Mouse (Mus musculus): ENCODE measurements around the gene Usp15.
A peak's percentile ranks its signal among the peaks of the same experiment; 100 is the strongest.
"Not testable (repeated sequence)": the region's sequence is repeated elsewhere in the genome, so short reads cannot be mapped to it uniquely, and the experiment has no call there.

Gene Usp15

GRCm38 (mm10) chr10:123196835-123197559, at the start of gene Usp15:
Usp15 (minus strand) TSS chr10:123196995.
- peak; percentile 94 for DNase-seq (ENCODE audit: low read depth, low spot score)

- DNase-seq (ENCODE audit: low read depth, low spot score) = no peak
Measured at GRCm38 (mm10) chr10:123229420-123229819, 32.6 kb upstream of the Usp15 start.

GRCm38 (mm10) chr10:123222785-123223184, 26.0 kb upstream of the Usp15 start:
- DNase-seq (ENCODE audit: low read depth, low spot score) = no peak

- no peak for DNase-seq (ENCODE audit: low read depth, low spot score)
Measured at GRCm38 (mm10) chr10:123209517-123209916, 12.7 kb upstream of the Usp15 start.

- no peak for DNase-seq (ENCODE audit: low read depth, low spot score)
Measured at GRCm38 (mm10) chr10:123208336-123208735, 11.5 kb upstream of the Usp15 start.

GRCm38 (mm10) chr10:123206074-123206473, 9.3 kb upstream of the Usp15 start:
- DNase-seq (ENCODE audit: low read depth, low spot score) = no peak

- not testable (repeated sequence) for DNase-seq (ENCODE audit: low read depth, low spot score)
Measured at GRCm38 (mm10) chr10:123205364-123205763, 8.6 kb upstream of the Usp15 start.

GRCm38 (mm10) chr10:123201981-123202758, 5.4 kb upstream of the Usp15 start:
- no peak for DNase-seq (ENCODE audit: low read depth, low spot score)

- DNase-seq (ENCODE audit: low read depth, low spot score) = no peak
Measured at GRCm38 (mm10) chr10:123201436-123201835, 4.6 kb upstream of the Usp15 start.

GRCm38 (mm10) chr10:123200996-123201395, 4.2 kb upstream of the Usp15 start:
- no peak for DNase-seq (ENCODE audit: low read depth, low spot score)

GRCm38 (mm10) chr10:123200320-123200659, 3.5 kb upstream of the Usp15 start:
- DNase-seq (ENCODE audit: low read depth, low spot score) = no peak

GRCm38 (mm10) chr10:123199615-123200319, 3.0 kb upstream of the Usp15 start:
- DNase-seq (ENCODE audit: low read depth, low spot score) = no peak

- no peak for DNase-seq (ENCODE audit: low read depth, low spot score)
Measured at GRCm38 (mm10) chr10:123199119-123199518, 2.3 kb upstream of the Usp15 start.

GRCm38 (mm10) chr10:123198183-123198582, 1.4 kb upstream of the Usp15 start:
- no peak for DNase-seq (ENCODE audit: low read depth, low spot score)

- peak; percentile 83 for DNase-seq (ENCODE audit: low read depth, low spot score)
Measured at GRCm38 (mm10) chr10:123195961-123196834, 597 bp downstream of the Usp15 start.

GRCm38 (mm10) chr10:123195501-123195900, 1.3 kb downstream of the Usp15 start:
- DNase-seq (ENCODE audit: low read depth, low spot score) = peak; percentile 25

GRCm38 (mm10) chr10:123191038-123191437, 5.8 kb downstream of the Usp15 start:
- DNase-seq (ENCODE audit: low read depth, low spot score) = no peak

GRCm38 (mm10) chr10:123187337-123187736, 9.5 kb downstream of the Usp15 start:
- no peak for DNase-seq (ENCODE audit: low read depth, low spot score)

- no peak for DNase-seq (ENCODE audit: low read depth, low spot score)
Measured at GRCm38 (mm10) chr10:123185907-123186306, 10.9 kb downstream of the Usp15 start.

- DNase-seq (ENCODE audit: low read depth, low spot score) = no peak
Measured at GRCm38 (mm10) chr10:123183743-123184142, 13.1 kb downstream of the Usp15 start.

GRCm38 (mm10) chr10:123183243-123183642, 13.6 kb downstream of the Usp15 start:
- DNase-seq (ENCODE audit: low read depth, low spot score) = no peak

Data from CD4-positive helper T cell, adult 2 months (primary cell).